Mouse (Mus musculus) hindbrain, embryonic 13.5 days (tissue): ENCODE measurements around the gene Fbxw4. TPM values are rescaled to one million over a fixed set of nuclear protein-coding genes. Genes with fewer than 3 reads are reported as not detected.
"Not testable (repeated sequence)": the region's sequence is repeated elsewhere in the genome, so short reads cannot be mapped to it uniquely, and the experiment has no call there.

Source experiments
- ATAC-seq: fragments of 200-750 bp; cut with Nextera tagmentation; 2 replicates; pipeline ENCODE4 v1.8.0; 2017; ENCODE audit warnings: moderate TSS enrichment; ENCODE audit not compliant: low FRiP score
- H3K27ac ChIP-seq: fragments of 300-500 bp; sonication (generic); 2 replicates; pipeline ENCODE4 v1.5.1; 2015; ENCODE audit warnings: inconsistent platforms, mild to moderate bottlenecking, moderate library complexity
- H3K27me3 ChIP-seq: fragments of 300-500 bp; sonication (generic); 2 replicates; pipeline ENCODE4 v1.6.1; 2015; ENCODE audit warnings: mild to moderate bottlenecking, inconsistent platforms
- H3K36me3 ChIP-seq: fragments of 300-500 bp; sonication (generic); 2 replicates; pipeline ENCODE4 v1.6.1; 2015; ENCODE audit warnings: mild to moderate bottlenecking, inconsistent platforms
- H3K4me1 ChIP-seq: fragments of 300-500 bp; sonication (generic); replicated peaks from 2 replicates; pipeline ENCODE4 v1.6.1; 2015; ENCODE audit warnings: inconsistent platforms
- H3K4me2 ChIP-seq: fragments of 300-500 bp; sonication (generic); 2 replicates; pipeline ENCODE4 v1.6.1; 2015; ENCODE audit warnings: inconsistent platforms, mild to moderate bottlenecking, moderate library complexity
- H3K4me3 ChIP-seq: fragments of 300-500 bp; sonication (generic); 2 replicates; pipeline ENCODE4 v1.5.1; 2015; ENCODE audit warnings: mild to moderate bottlenecking, inconsistent platforms
- H3K9ac ChIP-seq: fragments of 300-500 bp; sonication (generic); 2 replicates; pipeline ENCODE4 v1.6.1; 2015; ENCODE audit warnings: mild to moderate bottlenecking, inconsistent platforms
- H3K9me3 ChIP-seq: fragments of 300-500 bp; sonication (generic); 2 replicates; pipeline ENCODE4 v1.6.1; 2016; ENCODE audit warnings: inconsistent platforms
- WGBS: fragments of 180-500 bp; shearing (Covaris S2); methylation state at CpG from one replicate; pipeline ENCODE4 v1.1.7; 2015; 5-methylcytosine and 5-hydroxymethylcytosine counted together
- polyA plus RNA-seq: library from polyadenylated mRNA; unstranded; fragments of >200 nt; fragmentation: Nextera tagmentation; extraction: Ambion mirVana; gene quantifications from 2 replicates; pipeline ENCODE4 v1.2.1, GENCODE M21; 2015

Gene Fbxw4
- polyA plus RNA-seq, 1 experiment from 2014 or later, result 4.2 TPM

DNA sequence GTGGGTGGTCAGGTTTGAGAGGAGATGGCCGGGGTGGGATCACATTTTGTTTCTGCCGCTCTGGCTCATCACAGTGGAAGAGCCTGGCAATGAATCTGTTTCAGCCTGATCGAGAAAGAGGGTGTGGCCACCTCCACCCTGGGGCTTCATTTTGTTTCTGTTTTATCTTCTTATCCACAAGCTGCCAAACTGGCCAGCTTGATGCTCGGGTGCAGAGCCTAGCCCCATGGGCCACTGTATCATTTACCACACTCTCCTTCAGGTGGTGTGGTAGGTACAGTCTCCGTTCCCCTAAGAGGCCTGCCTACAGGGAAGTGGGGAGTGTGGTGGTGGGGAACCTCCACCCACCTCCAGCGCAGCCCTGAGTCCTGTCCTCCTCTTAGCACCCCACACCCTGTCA is 87.1 kb downstream of the Fbxw4 start:
- Histone ChIP-seq H3K4me3 (no peak overlapping the region), H3K4me1 (peaks cover 29% of the 10 kb centered on the region; the same call in 1 of the 2 replicates), H3K9me3 (no peaks in the 10 kb centered on the region), H3K36me3 (peaks cover 49% of the 10 kb centered on the region), H3K4me2 (no peak overlapping the region), H3K27ac (peak overlapping the region; percentile 23; the same call in 1 of the 2 replicates), H3K27me3 (peaks cover 41% of the 10 kb centered on the region), H3K9ac (no peak overlapping the region)
- no peak for ATAC-seq
- 87% methylated on average over 6 of the region's 6 CpGs for WGBS

DNA sequence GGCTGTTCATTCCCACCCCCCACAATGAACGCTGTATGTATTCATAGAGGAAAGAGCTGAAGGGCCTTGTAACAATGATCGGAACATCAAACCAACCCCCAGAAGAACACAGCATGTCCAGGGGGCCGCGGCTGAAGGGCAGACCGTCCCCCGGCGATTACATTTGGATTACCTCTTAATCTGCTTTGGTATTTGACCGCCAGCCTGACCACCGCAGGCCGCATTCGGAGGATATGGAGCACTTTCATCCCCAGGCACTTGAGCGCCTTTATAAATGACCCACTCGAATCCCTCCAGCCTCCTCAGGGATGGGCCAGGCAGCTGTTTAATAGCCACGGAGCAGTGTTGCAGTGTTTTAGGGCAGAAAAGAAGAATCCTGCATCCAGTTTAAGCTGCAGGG is 92.7 kb downstream of the Fbxw4 start:
- peaks cover 37% of the 10 kb centered on the region for H3K4me1 ChIP-seq
- 35% methylated on average over 14 of the region's 14 CpGs for WGBS
- H3K4me2 ChIP-seq, result no peak overlapping the region
- H3K4me3 ChIP-seq, result no peak overlapping the region
- H3K9me3 ChIP-seq, result no peaks in the 10 kb centered on the region
- no peak for ATAC-seq
- peak overlapping the region; percentile 75 for H3K27ac ChIP-seq
- H3K9ac ChIP-seq, result no peak overlapping the region
- H3K27me3 ChIP-seq, result 0 out of 2 replicates have a peak, but pooled peaks cover 5% of the 10 kb centered on the region
- H3K36me3 ChIP-seq, result peaks cover 17% of the 10 kb centered on the region

DNA sequence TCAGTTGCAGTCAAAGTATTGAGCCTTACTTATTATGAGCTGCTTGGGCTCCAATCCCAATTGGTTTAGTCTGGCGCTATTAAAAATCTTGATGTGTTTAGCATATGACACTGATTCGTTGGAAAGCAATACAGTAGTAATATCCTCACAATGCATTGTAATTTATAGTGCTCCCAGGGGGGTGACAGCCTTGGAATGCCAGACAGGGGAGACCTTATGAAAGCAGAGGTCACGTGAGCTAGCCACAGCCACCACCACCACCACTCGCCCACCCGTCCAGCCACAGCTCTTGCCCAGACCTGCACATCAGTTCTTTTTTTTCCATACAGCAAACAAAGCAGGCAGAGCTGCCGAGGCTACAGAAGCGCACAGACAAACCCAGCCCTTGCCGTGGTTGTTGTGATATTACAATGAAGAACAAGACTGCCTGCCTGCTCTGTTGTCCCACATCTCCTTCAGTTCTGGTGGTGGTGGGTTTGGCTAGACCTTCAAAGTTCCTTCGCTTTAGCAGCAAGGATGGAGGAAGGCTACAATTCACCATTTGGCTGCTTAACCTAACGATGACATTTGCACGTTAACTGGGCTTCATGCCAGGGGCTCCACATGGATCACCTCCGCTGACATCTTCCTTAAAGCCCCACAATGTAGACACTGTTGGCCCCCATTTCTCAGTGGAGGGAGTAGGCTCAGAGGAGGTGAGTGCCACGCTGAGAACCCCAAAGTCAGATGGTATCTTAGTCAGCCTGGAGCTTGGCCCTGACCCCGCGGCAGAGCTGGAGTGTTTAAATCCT is 94.0 kb downstream of the Fbxw4 start:
- Histone ChIP-seq H3K36me3 (0 out of 2 replicates have a peak, but pooled peaks cover 7% of the 10 kb centered on the region), H3K9me3 (no peaks in the 10 kb centered on the region), H3K4me2 (no peak overlapping the region), H3K9ac (no peak overlapping the region), H3K4me1 (peaks cover 41% of the 10 kb centered on the region), H3K4me3 (no peak overlapping the region), H3K27ac (peak overlapping the region; percentile 73), H3K27me3 (0 out of 2 replicates have a peak, but pooled peaks cover 5% of the 10 kb centered on the region)
- no peak for ATAC-seq
- WGBS, result 51% methylated on average over 15 of the region's 15 CpGs

DNA sequence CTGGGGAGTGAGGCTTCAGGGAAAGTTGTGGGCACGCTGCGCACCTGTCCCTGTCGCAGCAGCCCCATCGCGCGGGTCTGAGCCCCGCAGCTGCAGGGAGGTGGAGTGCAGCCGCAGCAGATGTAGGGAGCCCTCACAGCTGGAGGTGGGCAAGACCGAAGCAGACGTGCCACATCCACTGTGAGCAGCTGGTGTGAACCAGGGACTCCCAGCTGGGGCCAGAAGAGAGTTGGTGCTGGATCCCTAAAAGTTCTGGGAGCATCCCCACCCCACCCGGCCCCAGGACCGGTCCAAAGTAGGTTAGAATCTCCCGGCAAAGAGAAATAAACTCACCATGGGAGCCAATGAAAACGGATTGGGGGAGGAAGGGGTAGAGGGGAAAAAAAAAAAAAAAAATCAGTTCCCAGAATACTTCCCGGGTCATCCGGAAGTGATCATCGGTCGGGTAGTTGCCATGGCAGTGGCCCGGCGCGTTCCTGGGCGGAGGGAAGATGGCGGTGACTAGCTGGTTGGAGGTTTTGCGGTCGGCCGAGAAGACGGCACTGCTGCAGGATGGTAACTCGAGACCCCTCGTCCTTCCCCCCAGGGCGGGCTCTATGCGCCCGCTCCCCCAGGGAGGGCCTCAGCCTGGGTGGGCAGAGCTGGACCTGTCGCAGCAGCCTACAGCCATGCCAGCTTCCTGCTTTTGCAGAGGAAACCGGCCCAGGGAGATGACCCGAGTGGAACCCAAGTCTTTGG is 99.8 kb downstream of the Fbxw4 start, which contains the start of the genes Poll and Gm17018:
TSS of gene Poll (minus strand) at position 379 of the 738 bp plus-strand sequence.
TSS of gene Gm17018 (plus strand) at position 463 of the 738 bp plus-strand sequence.
- peak; percentile 93 for ATAC-seq

DNA sequence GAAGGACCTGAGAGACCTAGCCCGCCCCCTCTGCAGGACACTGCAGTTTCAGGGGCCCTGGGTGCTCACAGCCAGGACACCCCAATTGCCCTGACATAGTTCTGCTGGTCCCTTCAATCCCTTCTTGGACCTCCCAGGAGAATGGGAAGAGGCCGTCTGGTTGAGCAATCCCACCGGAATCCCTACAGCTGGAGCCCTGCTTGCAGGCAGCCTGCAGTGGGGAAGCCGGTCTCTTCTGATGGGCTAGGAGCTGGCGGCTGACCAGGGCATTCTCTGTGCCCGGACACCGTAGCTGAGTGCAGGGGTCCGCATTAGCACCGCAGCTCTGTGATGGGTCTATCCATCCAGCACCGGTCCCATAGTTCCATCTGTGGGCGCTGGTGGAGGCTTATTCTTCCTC is 106.0 kb downstream of the Fbxw4 start:
- Histone ChIP-seq H3K9ac (no peak overlapping the region), H3K4me2 (no peak overlapping the region), H3K27ac (no peak overlapping the region), H3K27me3 (peaks cover 7% of the 10 kb centered on the region; the same call in 1 of the 2 replicates), H3K9me3 (no peaks in the 10 kb centered on the region), H3K4me1 (peaks cover 7% of the 10 kb centered on the region), H3K36me3 (peaks cover 37% of the 10 kb centered on the region), H3K4me3 (no peak overlapping the region)
- ATAC-seq, result no peak
- WGBS, result 94% methylated on average over 11 of the region's 11 CpGs

More for the DNA sequence above, 99.8 kb downstream of the Fbxw4 start, which contains the start of the genes Poll and Gm17018:
- H3K4me1 ChIP-seq, result peaks cover 24% of the 10 kb centered on the region
- H3K27ac ChIP-seq, result peak within 1 kb of the TSS; percentile 81
- H3K27me3 ChIP-seq, result no peaks in the 10 kb centered on the region
- peak within 1 kb of the TSS; percentile 99 for H3K4me2 ChIP-seq
- under 1% methylated on average over 30 of the region's 35 CpGs for WGBS
- peak within 1 kb of the TSS; percentile 74 for H3K4me3 ChIP-seq
- no peaks in the 10 kb centered on the region for H3K9me3 ChIP-seq
- peak within 1 kb of the TSS; percentile 86 for H3K9ac ChIP-seq
- H3K36me3 ChIP-seq, result peaks cover 13% of the 10 kb centered on the region; the same call in 1 of the 2 replicates

DNA sequence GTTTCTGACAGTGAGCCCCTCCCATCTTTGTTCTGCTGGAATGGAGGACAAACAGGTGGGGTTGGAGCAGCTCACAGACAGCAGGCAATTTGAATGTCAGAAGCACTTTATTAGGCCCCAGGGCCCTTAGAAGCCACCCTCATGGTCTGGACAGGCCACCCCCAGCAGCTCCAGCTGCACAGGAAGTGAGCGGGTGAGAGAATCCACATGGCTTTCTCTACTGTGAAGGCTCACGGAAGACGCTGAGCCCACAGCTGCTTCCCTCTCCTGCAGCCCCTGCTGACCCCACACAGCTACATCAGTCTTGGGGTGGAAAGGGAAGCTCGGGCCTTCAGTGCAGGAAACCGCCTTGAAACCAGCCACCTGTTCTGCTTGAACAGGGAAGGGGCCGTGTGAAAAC is 107.9 kb downstream of the Fbxw4 start:
- WGBS, result 76% methylated on average over 6 of the region's 6 CpGs
- H3K9ac ChIP-seq, result no peak overlapping the region
- peaks cover 17% of the 10 kb centered on the region for H3K27me3 ChIP-seq
- no peak for ATAC-seq
- peaks cover 31% of the 10 kb centered on the region for H3K36me3 ChIP-seq
- no peak overlapping the region for H3K27ac ChIP-seq
- no peaks in the 10 kb centered on the region for H3K9me3 ChIP-seq
- peaks cover 14% of the 10 kb centered on the region for H3K4me1 ChIP-seq
- no peak overlapping the region for H3K4me3 ChIP-seq
- H3K4me2 ChIP-seq, result no peak overlapping the region

DNA sequence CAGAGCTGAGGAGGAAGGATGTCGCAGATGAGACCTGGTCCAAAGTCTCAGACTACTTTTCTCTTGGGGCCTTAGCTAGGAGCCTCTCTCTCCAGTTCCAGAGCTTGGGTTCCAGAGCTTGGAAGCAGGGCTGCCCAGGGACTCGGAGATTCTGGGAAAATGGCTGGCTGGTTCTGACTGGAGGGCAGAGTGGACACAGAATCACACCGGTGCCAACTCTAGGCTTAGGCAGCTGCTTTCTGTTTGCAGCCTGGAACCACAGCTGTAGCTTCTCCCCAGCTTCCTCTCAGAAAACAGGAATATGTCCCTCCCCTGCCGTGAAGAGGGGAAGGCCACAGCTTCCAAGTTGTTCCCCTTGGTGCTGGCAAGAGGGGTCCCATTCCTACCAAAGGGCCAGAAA is 110.2 kb downstream of the Fbxw4 start:
- Histone ChIP-seq H3K4me3 (no peak overlapping the region), H3K27ac (peak overlapping the region; percentile 32; the same call in 1 of the 2 replicates), H3K4me2 (no peak overlapping the region), H3K27me3 (peaks cover 37% of the 10 kb centered on the region), H3K4me1 (peaks cover 17% of the 10 kb centered on the region), H3K36me3 (peaks cover 28% of the 10 kb centered on the region), H3K9me3 (no peaks in the 10 kb centered on the region), H3K9ac (no peak overlapping the region)
- 89% methylated on average over 4 of the region's 4 CpGs for WGBS
- no peak for ATAC-seq

DNA sequence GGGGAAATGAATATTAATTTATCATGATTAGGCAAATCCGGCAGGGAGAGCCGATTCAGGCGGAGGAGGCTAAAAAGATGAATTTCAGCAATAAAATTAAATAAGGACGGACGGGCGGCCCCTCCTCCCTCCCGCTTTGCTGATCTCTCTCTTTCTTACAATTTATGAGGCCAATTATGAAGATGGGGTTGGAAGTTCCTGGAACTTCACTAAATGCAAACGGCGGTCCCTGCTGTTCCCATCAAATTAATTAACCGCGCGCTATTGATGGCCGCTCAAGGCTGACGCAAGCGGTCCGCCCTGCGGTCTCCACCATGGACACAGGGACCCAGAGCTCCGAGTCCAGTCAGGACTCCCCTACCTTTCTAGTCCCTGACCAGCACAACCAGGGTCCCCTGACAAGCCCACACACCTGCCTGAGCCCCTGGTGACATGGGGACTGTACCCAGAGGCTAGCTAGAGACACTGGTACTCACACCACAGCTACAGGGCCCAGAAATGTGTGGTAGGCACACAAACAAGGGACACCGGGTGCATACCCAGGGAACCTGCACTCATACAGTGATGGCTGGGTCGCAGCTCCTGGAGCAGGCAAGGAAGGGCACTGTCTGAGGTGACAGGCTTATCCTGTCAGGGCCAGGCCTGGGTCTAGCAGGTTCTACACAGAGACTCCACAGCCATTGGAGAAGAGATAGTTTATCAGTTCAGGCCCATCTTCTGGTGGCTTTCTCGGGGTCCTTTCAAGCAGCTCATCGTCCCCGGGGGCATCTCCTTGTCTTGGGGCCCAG is 110.8 kb downstream of the Fbxw4 start:
- no peak overlapping the region for H3K4me2 ChIP-seq
- peaks cover 22% of the 10 kb centered on the region for H3K36me3 ChIP-seq
- H3K4me3 ChIP-seq, result no peak overlapping the region
- 63% methylated on average over 23 of the region's 23 CpGs for WGBS
- ATAC-seq, result no peak
- no peaks in the 10 kb centered on the region for H3K9me3 ChIP-seq
- peaks cover 37% of the 10 kb centered on the region for H3K27me3 ChIP-seq
- H3K27ac ChIP-seq, result peak overlapping the region; percentile 32
- H3K9ac ChIP-seq, result 0 out of 2 replicates have a peak overlapping the region, but pooled peaks have one; percentile 35
- peaks cover 22% of the 10 kb centered on the region for H3K4me1 ChIP-seq

DNA sequence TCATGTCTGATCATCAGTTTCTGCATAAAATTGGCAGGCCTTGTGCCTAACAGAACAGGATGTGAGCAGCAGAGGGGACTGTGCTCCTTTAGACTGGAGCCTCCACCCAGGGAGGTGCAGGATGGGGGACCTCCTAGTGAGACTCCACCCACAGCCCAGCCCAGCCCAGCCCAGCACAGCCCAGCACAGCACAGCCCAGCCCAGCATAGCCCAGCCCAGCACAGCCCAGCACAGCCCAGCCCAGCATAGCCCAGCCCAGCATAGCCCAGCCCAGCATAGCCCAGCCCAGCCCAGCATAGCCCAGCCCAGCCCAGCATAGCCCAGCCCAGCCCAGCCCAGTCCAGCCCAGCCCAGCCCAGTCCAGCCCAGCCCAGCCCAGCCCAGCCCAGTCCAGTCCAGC is 111.9 kb downstream of the Fbxw4 start:
- not testable (repeated sequence) for H3K27ac ChIP-seq, H3K4me2 ChIP-seq, H3K9ac ChIP-seq, H3K9me3 ChIP-seq, H3K4me3 ChIP-seq, ATAC-seq
- peaks cover 10% of the 10 kb centered on the region for H3K36me3 ChIP-seq
- peaks cover 34% of the 10 kb centered on the region for H3K4me1 ChIP-seq
- peaks cover 47% of the 10 kb centered on the region for H3K27me3 ChIP-seq

DNA sequence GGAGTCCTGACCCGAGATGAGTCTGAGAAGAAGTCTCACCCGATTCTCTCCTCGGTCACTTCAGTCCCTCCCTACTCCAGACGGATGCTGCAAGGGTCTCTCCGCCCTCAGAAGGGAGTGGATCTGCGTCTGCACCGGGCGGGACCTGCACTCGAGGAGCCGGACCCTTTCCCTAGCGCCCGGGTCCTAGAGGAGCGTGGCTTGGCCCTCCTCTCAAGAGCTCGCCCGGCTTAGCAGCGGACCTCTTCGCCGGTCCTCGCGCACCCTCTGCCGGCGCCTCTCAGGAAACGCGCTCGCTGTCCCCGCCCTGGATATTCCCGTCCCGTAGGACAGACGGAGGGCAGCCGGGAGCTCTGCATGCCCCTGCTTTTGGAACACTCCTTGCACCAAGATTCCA is 115.2 kb downstream of the Fbxw4 start:
- H3K27me3 ChIP-seq, result peaks cover 64% of the 10 kb centered on the region
- H3K9ac ChIP-seq, result peak overlapping the region; percentile 67
- under 1% methylated on average over 30 of the region's 30 CpGs for WGBS

DNA sequence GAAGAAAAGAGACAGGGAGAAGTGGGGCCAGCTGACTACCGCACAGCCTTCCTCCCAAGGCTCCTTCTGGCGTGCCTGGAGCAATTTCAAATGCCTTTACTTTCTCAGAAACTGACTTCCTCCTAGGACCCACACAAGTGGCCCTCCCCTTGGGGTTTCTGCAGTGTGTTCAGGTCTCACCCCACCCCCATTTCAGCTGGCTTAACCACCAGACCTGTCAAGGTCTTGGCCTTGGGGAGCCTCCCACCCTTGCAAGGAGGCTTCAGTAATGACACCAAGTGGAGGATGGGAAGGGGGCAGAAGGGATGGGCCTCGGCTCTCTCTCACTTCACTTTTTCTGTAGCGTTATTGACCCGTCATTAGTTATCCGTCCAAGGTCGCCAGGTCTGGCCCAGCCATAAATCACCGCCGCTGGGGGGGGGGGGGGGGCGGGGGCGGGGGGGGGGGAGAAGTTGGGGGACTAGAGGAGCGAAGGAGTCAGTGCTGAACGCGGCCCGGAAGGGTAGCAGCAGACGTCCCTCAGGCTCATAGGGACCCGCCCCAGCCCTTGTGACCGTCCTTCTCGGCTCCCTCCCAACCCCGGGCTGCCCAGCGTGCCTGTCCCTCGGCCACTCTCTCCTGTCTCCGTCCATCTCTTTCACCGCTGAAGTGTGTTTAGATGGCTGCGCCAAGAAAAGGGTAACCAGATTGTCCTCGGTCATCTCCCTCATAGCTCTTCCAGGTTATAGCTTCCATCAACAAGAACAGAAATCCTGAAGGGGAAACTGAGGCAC is 115.8 kb downstream of the Fbxw4 start:
- Histone ChIP-seq H3K27ac (0 out of 2 replicates have a peak overlapping the region, but pooled peaks have one; percentile 35), H3K4me2 (peak overlapping the region; percentile 72), H3K9me3 (no peaks in the 10 kb centered on the region), H3K4me1 (peaks cover 63% of the 10 kb centered on the region), H3K9ac (peak overlapping the region; percentile 67), H3K27me3 (peaks cover 62% of the 10 kb centered on the region), H3K4me3 (peak overlapping the region; percentile 39), H3K36me3 (no peaks in the 10 kb centered on the region)
- ATAC-seq, result no peak
- 1% methylated on average over 16 of the region's 26 CpGs for WGBS

More for the DNA sequence above, 115.2 kb downstream of the Fbxw4 start:
- no peak overlapping the region for H3K27ac ChIP-seq
- no peaks in the 10 kb centered on the region for H3K9me3 ChIP-seq
- H3K4me1 ChIP-seq, result peaks cover 65% of the 10 kb centered on the region
- no peaks in the 10 kb centered on the region for H3K36me3 ChIP-seq
- H3K4me2 ChIP-seq, result peak overlapping the region; percentile 72
- H3K4me3 ChIP-seq, result peak overlapping the region; percentile 39
- ATAC-seq, result peak; percentile 46
